Mouse (Mus musculus): Measurements from ENCODE around the gene Tmprss15. TPM values are rescaled to one million over a fixed set of nuclear protein-coding genes. Genes with fewer than 3 reads are reported as not detected.

Gene Tmprss15
- 0.06 TPM in 1 of 2 replicates, not detected in the other for polyA plus RNA-seq (2015; fragmentation: Nextera tagmentation; extraction: Ambion mirVana)

DNA sequence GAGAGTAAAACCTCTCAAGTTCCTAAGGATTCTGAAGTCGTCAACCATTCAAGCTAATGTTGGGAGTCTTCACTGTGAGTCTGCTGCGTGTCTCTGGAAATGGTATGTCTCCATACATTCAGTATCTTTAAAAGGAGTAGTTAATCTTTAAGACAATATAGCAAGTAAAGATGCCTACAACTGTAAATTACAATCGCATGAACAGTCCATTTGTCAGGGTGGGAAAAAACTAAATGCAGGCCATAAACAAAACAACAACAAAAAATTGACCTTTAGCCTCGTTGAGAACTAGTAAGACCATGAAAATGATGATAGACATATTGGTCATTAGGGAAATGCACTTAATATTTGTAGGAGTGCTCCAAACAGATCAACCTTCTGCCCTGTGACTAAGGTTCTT, at the start of gene Tmprss15:
TSS of gene Tmprss15 (minus strand) at position 101 of the 400 bp plus-strand sequence.
- H3K9ac ChIP-seq (ENCODE audit: low read depth, low read length): no peak within 1 kb of the TSS
- H3K27me3 ChIP-seq (replicated peaks; ENCODE audit: control insufficient read depth, insufficient read depth, low read length): no peaks in the 10 kb centered on the region
- no peaks in the 10 kb centered on the region for H3K9me3 ChIP-seq (ENCODE audit: control insufficient read depth, low read length)
- no peak for ATAC-seq
- no peak within 1 kb of the TSS for H3K4me3 ChIP-seq (ENCODE audit: low read length)
- H3K4me1 ChIP-seq (ENCODE audit: control insufficient read depth, insufficient read depth, low read depth, low read length): no peaks in the 10 kb centered on the region
- H3K27ac ChIP-seq (ENCODE audit: low read depth, low read length): no peak within 1 kb of the TSS
- no peak within 1 kb of the TSS for H3K4me2 ChIP-seq (ENCODE audit: low read length)
- 88% methylated on average over 4 of the region's 4 CpGs for WGBS
- H3K36me3 ChIP-seq (ENCODE audit: control insufficient read depth, insufficient read depth, low read length): no peaks in the 10 kb centered on the region

DNA sequence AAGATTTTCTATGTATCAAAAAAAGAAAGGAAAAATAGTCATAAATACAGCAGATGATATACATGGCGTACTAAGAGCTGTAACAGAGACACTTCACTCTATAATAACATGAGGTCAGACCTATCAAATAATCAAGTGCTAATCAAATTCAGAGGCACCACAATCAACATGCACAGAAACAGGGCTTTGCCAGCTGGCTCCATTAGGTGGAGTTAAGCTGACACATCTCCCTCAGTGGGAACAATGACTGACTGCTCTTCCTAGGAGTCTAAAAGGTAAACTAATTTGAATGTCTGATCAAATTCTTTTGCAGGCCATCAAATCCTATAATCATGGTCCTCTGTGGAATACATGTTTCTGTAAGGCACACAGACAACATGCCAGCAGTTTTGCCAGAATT, 24.0 kb upstream of the Tmprss15 start:
- Histone ChIP-seq H3K4me2 (ENCODE audit: low read length) (no peak overlapping the region), H3K9ac (ENCODE audit: low read depth, low read length) (no peak overlapping the region), H3K27ac (ENCODE audit: low read depth, low read length) (no peak overlapping the region), H3K4me1 (ENCODE audit: control insufficient read depth, insufficient read depth, low read depth, low read length) (no peaks in the 10 kb centered on the region), H3K36me3 (ENCODE audit: control insufficient read depth, insufficient read depth, low read length) (no peaks in the 10 kb centered on the region), H3K9me3 (ENCODE audit: control insufficient read depth, low read length) (no peaks in the 10 kb centered on the region), H3K4me3 (ENCODE audit: low read length) (no peak overlapping the region), H3K27me3 (replicated peaks; ENCODE audit: control insufficient read depth, insufficient read depth, low read length) (no peaks in the 10 kb centered on the region)
- 57% methylated on average over 1 of the region's 1 CpGs for WGBS
- ATAC-seq: peak; percentile 68

GRCm38 (mm10) chr16:79109516-79109915, 18.6 kb upstream of the Tmprss15 start:
- no peaks in the 10 kb centered on the region for H3K27me3 ChIP-seq (replicated peaks; ENCODE audit: control insufficient read depth, insufficient read depth, low read length)
- no peak overlapping the region for H3K4me2 ChIP-seq (ENCODE audit: low read length)
- no peak overlapping the region for H3K27ac ChIP-seq (ENCODE audit: low read depth, low read length)
- 47% methylated on average over 1 of the region's 1 CpGs for WGBS
- H3K9me3 ChIP-seq (ENCODE audit: control insufficient read depth, low read length): no peaks in the 10 kb centered on the region
- no peaks in the 10 kb centered on the region for H3K4me1 ChIP-seq (ENCODE audit: control insufficient read depth, insufficient read depth, low read depth, low read length)
- H3K9ac ChIP-seq (ENCODE audit: low read depth, low read length): no peak overlapping the region
- H3K36me3 ChIP-seq (ENCODE audit: control insufficient read depth, insufficient read depth, low read length): no peaks in the 10 kb centered on the region
- ATAC-seq: no peak
- no peak overlapping the region for H3K4me3 ChIP-seq (ENCODE audit: low read length)

DNA sequence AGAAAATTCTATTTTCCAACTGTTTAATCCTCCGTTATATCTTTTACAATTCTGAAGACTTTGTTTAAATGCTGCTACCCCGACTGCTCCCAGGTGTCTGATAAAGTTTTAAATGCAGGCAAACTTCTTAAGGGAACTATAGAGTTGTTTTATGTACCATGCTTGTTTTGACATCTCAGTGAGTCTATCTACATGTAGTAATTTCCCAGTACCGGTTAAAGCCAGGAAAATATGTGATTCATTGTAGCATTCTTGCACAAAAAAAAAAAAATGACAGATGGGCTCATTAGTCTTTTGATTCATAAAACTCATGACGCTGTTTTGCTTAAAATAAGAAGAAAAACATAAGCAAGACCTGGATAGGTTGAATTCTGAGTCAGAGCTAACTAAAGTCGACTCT, 18.1 kb upstream of the Tmprss15 start:
- Histone ChIP-seq H3K9ac (ENCODE audit: low read depth, low read length) (no peak overlapping the region), H3K4me3 (ENCODE audit: low read length) (no peak overlapping the region), H3K4me2 (ENCODE audit: low read length) (no peak overlapping the region), H3K27me3 (replicated peaks; ENCODE audit: control insufficient read depth, insufficient read depth, low read length) (no peaks in the 10 kb centered on the region), H3K27ac (ENCODE audit: low read depth, low read length) (no peak overlapping the region), H3K36me3 (ENCODE audit: control insufficient read depth, insufficient read depth, low read length) (no peaks in the 10 kb centered on the region), H3K9me3 (ENCODE audit: control insufficient read depth, low read length) (no peaks in the 10 kb centered on the region), H3K4me1 (ENCODE audit: control insufficient read depth, insufficient read depth, low read depth, low read length) (no peaks in the 10 kb centered on the region)
- ATAC-seq: no peak
- 73% methylated on average over 5 of the region's 5 CpGs for WGBS

GRCm38 (mm10) chr16:79100325-79100724, 9.4 kb upstream of the Tmprss15 start:
- Histone ChIP-seq H3K4me2 (ENCODE audit: low read length) (no peak overlapping the region), H3K27me3 (replicated peaks; ENCODE audit: control insufficient read depth, insufficient read depth, low read length) (no peaks in the 10 kb centered on the region), H3K27ac (ENCODE audit: low read depth, low read length) (no peak overlapping the region), H3K4me1 (ENCODE audit: control insufficient read depth, insufficient read depth, low read depth, low read length) (no peaks in the 10 kb centered on the region), H3K36me3 (ENCODE audit: control insufficient read depth, insufficient read depth, low read length) (no peaks in the 10 kb centered on the region), H3K9ac (ENCODE audit: low read depth, low read length) (no peak overlapping the region), H3K4me3 (ENCODE audit: low read length) (no peak overlapping the region), H3K9me3 (ENCODE audit: control insufficient read depth, low read length) (no peaks in the 10 kb centered on the region)
- 79% methylated on average over 2 of the region's 2 CpGs for WGBS
- no peak for ATAC-seq

GRCm38 (mm10) chr16:79098321-79098720, 7.4 kb upstream of the Tmprss15 start:
- Histone ChIP-seq H3K9ac (ENCODE audit: low read depth, low read length) (no peak overlapping the region), H3K27ac (ENCODE audit: low read depth, low read length) (no peak overlapping the region), H3K9me3 (ENCODE audit: control insufficient read depth, low read length) (no peaks in the 10 kb centered on the region), H3K4me1 (ENCODE audit: control insufficient read depth, insufficient read depth, low read depth, low read length) (no peaks in the 10 kb centered on the region), H3K27me3 (replicated peaks; ENCODE audit: control insufficient read depth, insufficient read depth, low read length) (no peaks in the 10 kb centered on the region), H3K4me3 (ENCODE audit: low read length) (no peak overlapping the region), H3K36me3 (ENCODE audit: control insufficient read depth, insufficient read depth, low read length) (no peaks in the 10 kb centered on the region), H3K4me2 (ENCODE audit: low read length) (no peak overlapping the region)
- WGBS: 95% methylated on average over 2 of the region's 2 CpGs
- ATAC-seq: no peak

GRCm38 (mm10) chr16:79086550-79086949, 4.3 kb downstream of the Tmprss15 start:
- WGBS: 90% methylated on average over 6 of the region's 6 CpGs
- Histone ChIP-seq H3K36me3 (ENCODE audit: control insufficient read depth, insufficient read depth, low read length) (no peaks in the 10 kb centered on the region), H3K4me1 (ENCODE audit: control insufficient read depth, insufficient read depth, low read depth, low read length) (no peaks in the 10 kb centered on the region), H3K9ac (ENCODE audit: low read depth, low read length) (no peak overlapping the region), H3K27me3 (replicated peaks; ENCODE audit: control insufficient read depth, insufficient read depth, low read length) (no peaks in the 10 kb centered on the region), H3K27ac (ENCODE audit: low read depth, low read length) (no peak overlapping the region), H3K4me2 (ENCODE audit: low read length) (no peak overlapping the region), H3K4me3 (ENCODE audit: low read length) (no peak overlapping the region), H3K9me3 (ENCODE audit: control insufficient read depth, low read length) (no peaks in the 10 kb centered on the region)
- ATAC-seq: no peak

- Histone ChIP-seq H3K27me3 (replicated peaks; ENCODE audit: control insufficient read depth, insufficient read depth, low read length) (no peaks in the 10 kb centered on the region), H3K36me3 (ENCODE audit: control insufficient read depth, insufficient read depth, low read length) (no peaks in the 10 kb centered on the region), H3K9me3 (ENCODE audit: control insufficient read depth, low read length) (no peaks in the 10 kb centered on the region), H3K4me2 (ENCODE audit: low read length) (no peak overlapping the region), H3K4me1 (ENCODE audit: control insufficient read depth, insufficient read depth, low read depth, low read length) (no peaks in the 10 kb centered on the region), H3K27ac (ENCODE audit: low read depth, low read length) (no peak overlapping the region), H3K9ac (ENCODE audit: low read depth, low read length) (no peak overlapping the region), H3K4me3 (ENCODE audit: low read length) (no peak overlapping the region)
- ATAC-seq: no peak
- WGBS: 91% methylated on average over 1 of the region's 1 CpGs
Observed at GRCm38 (mm10) chr16:79063848-79064247, 27.0 kb downstream of the Tmprss15 start.

- 66% methylated on average over 12 of the region's 12 CpGs for WGBS
- Histone ChIP-seq H3K36me3 (ENCODE audit: control insufficient read depth, insufficient read depth, low read length) (no peaks in the 10 kb centered on the region), H3K9ac (ENCODE audit: low read depth, low read length) (no peak overlapping the region), H3K4me1 (ENCODE audit: control insufficient read depth, insufficient read depth, low read depth, low read length) (no peaks in the 10 kb centered on the region), H3K4me2 (ENCODE audit: low read length) (no peak overlapping the region), H3K9me3 (ENCODE audit: control insufficient read depth, low read length) (no peaks in the 10 kb centered on the region), H3K4me3 (ENCODE audit: low read length) (no peak overlapping the region), H3K27me3 (replicated peaks; ENCODE audit: control insufficient read depth, insufficient read depth, low read length) (no peaks in the 10 kb centered on the region), H3K27ac (ENCODE audit: low read depth, low read length) (no peak overlapping the region)
- no peak for ATAC-seq
Observed at GRCm38 (mm10) chr16:79058775-79059558, 31.9 kb downstream of the Tmprss15 start.

All from hindbrain, embryonic 16.5 days (tissue).